Mouse (Mus musculus): ENCODE data around the gene Mff.

Gene Mff

GRCm38 (mm10) chr1:82771022-82771586 is 46.4 kb downstream of the Mff start, which contains the start of gene Gm47791:
TSS of gene Gm47791 (minus strand) at chr1:82771243.
- DNase-seq (ENCODE audit: low spot score in 2 of 2) = no peak

DNA sequence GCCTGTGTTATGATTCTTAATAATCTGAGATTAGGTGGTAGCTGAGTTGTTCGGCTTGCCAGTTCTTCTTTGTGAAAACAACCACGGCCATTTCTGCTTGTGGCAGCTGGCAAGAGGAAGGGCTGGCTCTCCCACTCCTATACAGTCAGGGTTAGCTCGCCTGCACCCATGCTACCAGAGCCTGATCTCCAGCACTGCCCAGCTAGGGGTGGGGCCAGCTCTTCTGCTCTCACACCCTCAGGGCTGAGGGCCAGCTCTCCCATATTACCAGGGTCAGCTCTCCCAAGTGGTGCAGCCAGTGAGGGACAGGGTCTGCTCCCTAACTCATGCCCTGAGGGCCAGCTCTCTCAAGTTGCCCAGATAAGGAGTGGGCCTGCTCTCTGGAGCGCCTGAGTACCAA is 47.7 kb downstream of the Mff start:
- DNase-seq (ENCODE audit: low spot score in 2 of 2) = no peak

GRCm38 (mm10) chr1:82773208-82773607 is 48.5 kb downstream of the Mff start:
- DNase-seq (ENCODE audit: low spot score in 2 of 2) = no peak

DNA sequence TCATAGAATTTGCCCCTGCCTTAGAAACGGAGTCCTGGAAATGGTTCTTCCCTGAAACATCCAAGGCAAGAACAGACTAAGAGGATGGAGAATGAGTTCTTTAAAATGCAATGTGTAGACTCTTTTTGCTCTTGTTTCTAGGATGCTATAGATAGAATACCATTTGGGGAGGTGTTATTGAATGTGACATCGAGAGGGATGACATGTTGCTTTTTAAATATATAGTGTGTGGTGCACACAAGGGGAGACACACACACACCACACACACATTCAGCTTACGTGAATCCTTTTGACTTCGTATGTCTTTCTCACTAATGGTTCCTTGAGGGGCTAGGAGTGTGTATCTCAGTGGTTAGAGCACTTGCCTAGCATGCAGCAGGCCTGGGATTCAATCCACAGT is 50.6 kb downstream of the Mff start:
- DNase-seq (ENCODE audit: low spot score in 2 of 2) = no peak

DNA sequence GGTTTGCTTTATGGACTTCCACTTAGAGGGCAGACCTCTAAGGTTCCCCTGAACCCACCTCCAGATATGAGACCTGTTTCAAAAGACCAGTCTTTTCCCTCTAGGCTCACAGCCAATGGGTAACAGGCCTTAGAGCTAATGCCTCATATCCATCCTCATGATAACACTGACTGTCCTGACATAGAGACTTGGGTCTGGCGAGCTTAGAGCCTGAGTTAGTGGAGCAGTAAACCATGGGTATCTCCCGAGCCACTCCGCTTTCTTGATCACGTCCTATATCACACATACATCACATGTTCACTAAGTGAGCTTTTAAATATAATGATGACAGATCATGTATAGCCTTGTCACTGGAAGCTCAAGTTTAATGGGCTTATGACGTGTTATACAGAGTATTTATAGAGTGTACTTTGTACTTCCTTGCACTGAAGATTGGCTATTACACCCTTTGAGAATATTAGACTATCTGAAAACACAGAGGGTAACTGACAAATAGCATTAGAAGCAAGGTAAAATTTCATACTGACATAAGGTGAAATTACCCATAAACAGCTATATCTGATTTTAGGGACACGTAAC is 54.8 kb downstream of the Mff start:
- no peak for DNase-seq (ENCODE audit: low spot score in 2 of 2)

- DNase-seq (ENCODE audit: low spot score in 2 of 2) = no peak
Observed at GRCm38 (mm10) chr1:82783559-82783958, 58.9 kb downstream of the Mff start.

DNA sequence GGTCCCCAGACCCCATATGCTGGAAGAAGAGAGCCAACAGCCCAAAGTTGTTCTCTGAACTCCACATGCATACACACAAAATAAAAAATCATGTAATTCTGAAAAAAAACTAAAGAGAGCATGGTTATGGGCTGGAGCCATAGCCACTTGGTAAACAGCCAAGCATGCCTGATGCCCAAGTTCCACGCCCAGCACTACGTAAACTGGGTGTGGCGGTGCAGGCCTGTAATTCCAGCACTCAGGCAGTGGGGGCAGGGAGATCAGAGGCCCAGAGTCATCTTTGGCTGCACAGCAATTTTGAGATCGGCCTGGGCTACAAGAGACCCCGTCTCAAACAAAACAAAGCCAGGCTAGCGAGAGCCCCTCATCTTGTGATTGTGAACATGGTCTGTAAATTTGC is 60.9 kb downstream of the Mff start:
- no peak for DNase-seq (ENCODE audit: low spot score in 2 of 2)

GRCm38 (mm10) chr1:82787414-82787813 is 62.7 kb downstream of the Mff start:
- DNase-seq (ENCODE audit: low spot score in 2 of 2) = peak; percentile 59 to 64

DNA sequence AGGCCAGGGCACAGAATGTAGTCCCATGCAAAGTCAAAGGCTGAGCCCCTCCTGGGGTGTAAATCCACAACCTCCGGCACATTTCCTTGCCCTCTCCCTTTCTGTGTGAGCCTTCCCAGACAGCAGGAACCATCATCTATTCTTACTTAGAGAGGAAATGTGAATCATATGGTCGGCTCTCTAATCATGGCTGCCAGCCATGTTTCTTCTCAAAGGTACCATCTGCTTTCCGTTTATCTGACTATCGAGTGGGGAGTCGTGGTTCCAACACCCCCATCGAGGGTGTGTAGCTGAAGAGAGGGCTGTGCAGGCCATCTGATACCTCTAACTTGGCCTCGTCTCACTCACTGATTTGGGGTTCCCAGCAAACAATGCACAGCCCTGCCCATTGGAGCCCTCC is 63.4 kb downstream of the Mff start:
- DNase-seq (ENCODE audit: low spot score in 2 of 2) = no peak

GRCm38 (mm10) chr1:82791105-82791504 is 66.4 kb downstream of the Mff start:
- DNase-seq (ENCODE audit: low spot score in 2 of 2) = no peak

DNA sequence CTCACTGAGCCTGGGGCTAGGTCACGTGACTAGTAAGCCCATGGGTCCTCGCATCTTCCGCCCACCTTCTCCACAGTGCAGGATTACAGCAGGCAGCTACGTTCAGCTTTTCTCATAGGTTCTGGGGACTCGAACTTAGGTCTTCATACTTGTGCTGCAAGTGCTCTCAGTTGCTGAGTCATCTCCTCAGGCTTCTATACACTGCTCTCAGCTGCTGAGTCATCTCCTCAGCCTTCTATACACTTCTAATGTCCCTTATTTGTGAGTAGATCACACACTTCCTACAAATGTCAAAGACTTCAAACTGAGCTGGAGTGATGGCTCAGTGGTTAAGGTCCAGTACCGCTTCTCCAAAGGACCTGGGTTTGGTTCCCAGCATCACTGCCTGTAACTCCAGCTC is 67.5 kb downstream of the Mff start:
- no peak for DNase-seq (ENCODE audit: low spot score in 2 of 2)

- no peak for DNase-seq (ENCODE audit: low spot score in 2 of 2)
Observed at GRCm38 (mm10) chr1:82793110-82793509, 68.4 kb downstream of the Mff start.

DNA sequence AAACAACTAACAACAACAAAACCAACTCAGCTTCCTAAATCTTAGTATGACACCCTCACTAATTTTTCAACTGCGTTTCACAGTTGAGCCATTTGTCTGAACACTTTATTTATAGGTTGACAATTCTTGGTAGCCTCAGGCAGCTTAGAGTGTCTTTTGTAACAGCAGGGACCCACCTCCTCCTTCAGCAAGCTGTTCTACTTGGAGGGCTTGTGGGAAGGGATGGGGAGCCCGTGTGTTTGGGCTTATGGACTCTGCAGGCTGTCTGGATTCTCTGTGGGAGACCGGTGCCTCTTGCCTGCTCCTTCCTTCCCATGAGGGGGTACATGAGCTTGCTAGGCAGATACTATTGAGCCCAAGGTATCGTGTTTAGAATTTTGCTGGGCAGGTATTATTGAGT is 69.3 kb downstream of the Mff start:
- DNase-seq (ENCODE audit: low spot score in 2 of 2) = no peak

GRCm38 (mm10) chr1:82795211-82795610 is 70.5 kb downstream of the Mff start:
- DNase-seq (ENCODE audit: low spot score in 2 of 2) = no peak

GRCm38 (mm10) chr1:82795702-82796443 is 71.2 kb downstream of the Mff start:
- no peak for DNase-seq (ENCODE audit: low spot score in 2 of 2)

DNA sequence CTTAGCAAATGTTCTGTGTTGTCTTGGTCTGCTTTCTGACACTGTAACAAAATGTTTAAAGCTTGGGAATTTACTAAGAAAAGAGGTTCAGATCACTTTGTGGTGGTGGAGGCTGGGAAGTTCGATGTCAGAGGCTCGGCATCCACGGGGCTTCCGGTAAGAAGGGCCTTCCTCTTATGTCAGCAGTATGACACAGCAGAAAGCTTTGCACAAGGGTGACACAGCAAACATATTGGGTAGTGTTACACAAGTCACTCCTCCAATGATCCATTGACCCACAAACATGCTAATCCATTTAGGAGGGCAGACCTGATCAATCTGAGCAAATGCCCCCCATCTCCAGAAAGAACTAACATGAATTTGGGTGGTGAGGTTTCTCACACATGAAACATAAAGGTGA is 72.4 kb downstream of the Mff start:
- no peak for DNase-seq (ENCODE audit: low spot score in 2 of 2)

- no peak for DNase-seq (ENCODE audit: low spot score in 2 of 2)
Observed at GRCm38 (mm10) chr1:82798304-82798703, 73.6 kb downstream of the Mff start.

- no peak for DNase-seq (ENCODE audit: low spot score in 2 of 2)
Observed at GRCm38 (mm10) chr1:82798922-82799321, 74.2 kb downstream of the Mff start.

DNA sequence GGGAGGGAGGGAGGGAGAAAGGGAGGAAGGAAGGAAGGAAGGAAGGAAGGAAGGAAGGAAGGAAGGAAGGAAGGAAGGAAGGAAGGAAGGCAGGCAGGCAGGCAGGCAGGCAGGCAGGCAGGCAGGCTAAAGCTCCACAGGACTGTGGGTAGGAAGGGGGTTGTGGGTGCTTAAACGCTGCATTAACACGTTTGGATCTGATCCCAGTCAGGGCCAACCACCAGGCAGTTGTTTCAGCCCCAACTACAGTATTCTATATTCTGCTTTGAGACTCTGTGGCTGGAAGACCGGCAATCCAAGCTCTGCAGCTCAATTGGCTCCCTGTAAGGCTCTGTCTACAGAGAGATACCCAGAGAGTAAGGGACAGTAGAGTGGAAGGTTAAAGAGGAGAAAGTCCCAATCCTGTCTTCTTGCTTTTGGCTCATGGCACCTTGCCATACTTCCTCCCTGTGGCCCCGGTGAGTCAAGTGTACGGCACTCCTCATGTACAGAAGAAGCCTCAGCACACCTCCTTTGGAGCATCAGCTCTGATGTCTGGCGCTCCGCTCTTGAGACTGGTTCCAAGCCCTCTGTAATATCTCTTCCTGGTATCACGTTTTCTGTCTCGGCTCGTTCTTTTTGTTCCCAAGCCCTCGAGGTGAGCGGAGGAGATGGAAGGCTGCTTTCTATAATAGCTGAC is 76.6 kb downstream of the Mff start:
- DNase-seq (ENCODE audit: low spot score in 2 of 2) = no peak

Data from urinary bladder, postnatal 4 days (tissue).